Mouse (Mus musculus) thymus, adult 2 months (tissue): Measurements from ENCODE around the gene 4930522L14Rik. TPM values are rescaled to one million over a fixed set of nuclear protein-coding genes. Genes with fewer than 3 reads are reported as not detected.
"Not testable (repeated sequence)": the region's sequence is repeated elsewhere in the genome, so short reads cannot be mapped to it uniquely, and the experiment has no call there.

ENCODE experiments used
- DNase-seq: peaks from one replicate; pipeline ENCODE4 v3.0.0; 2021
- H3K27ac ChIP-seq: fragments of 200-500 bp; 2 replicates; pipeline ENCODE4 v1.5.1; 2012; ENCODE audit warnings: low read length, control low read depth; ENCODE audit not compliant: control insufficient read depth, insufficient read depth
- H3K27me3 ChIP-seq: fragments of 200-500 bp; 2 replicates; pipeline ENCODE4 v1.6.1; 2012; ENCODE audit warnings: mild to moderate bottlenecking, low read length, moderate library complexity, mixed read lengths; ENCODE audit not compliant: control insufficient read depth, insufficient read depth
- H3K36me3 ChIP-seq: fragments of 200-500 bp; 2 replicates; pipeline ENCODE4 v1.6.1; 2012; ENCODE audit warnings: mild to moderate bottlenecking, low read length, moderate library complexity; ENCODE audit not compliant: control insufficient read depth, insufficient read depth
- H3K4me1 ChIP-seq: fragments of 200-500 bp; replicated peaks from 2 replicates; pipeline ENCODE4 v1.6.1; 2012; ENCODE audit warnings: low read length; ENCODE audit not compliant: control insufficient read depth, insufficient read depth
- H3K4me3 ChIP-seq: fragments of 200-500 bp; 2 replicates; pipeline ENCODE4 v1.5.1; 2012; ENCODE audit warnings: mild to moderate bottlenecking, low read length, control low read depth, moderate library complexity; ENCODE audit not compliant: control insufficient read depth, insufficient read depth
- POLR2A ChIP-seq: fragments of 200-500 bp; IDR thresholded peaks from 2 replicates; pipeline ENCODE4 v1.6.1; 2012; ENCODE audit warnings: mild to moderate bottlenecking, low read length, control low read depth, moderate library complexity; ENCODE audit not compliant: control insufficient read depth, poor library complexity, insufficient read depth; ENCODE audit errors: extremely low read depth
- WGBS: fragments of 180-500 bp; shearing (Covaris S2); methylation state at CpG from one replicate; pipeline ENCODE4 v1.1.7; 2018; 5-methylcytosine and 5-hydroxymethylcytosine counted together
- polyA plus RNA-seq: library from polyadenylated mRNA; depleted of rRNA; stranded (reverse); fragments of >200 nt; gene quantifications from 2 replicates; pipeline ENCODE4 v1.2.3, GENCODE M21; 2012; rRNA removed

Gene 4930522L14Rik
- polyA plus RNA-seq, 1 experiment, result 3.4 TPM

DNA sequence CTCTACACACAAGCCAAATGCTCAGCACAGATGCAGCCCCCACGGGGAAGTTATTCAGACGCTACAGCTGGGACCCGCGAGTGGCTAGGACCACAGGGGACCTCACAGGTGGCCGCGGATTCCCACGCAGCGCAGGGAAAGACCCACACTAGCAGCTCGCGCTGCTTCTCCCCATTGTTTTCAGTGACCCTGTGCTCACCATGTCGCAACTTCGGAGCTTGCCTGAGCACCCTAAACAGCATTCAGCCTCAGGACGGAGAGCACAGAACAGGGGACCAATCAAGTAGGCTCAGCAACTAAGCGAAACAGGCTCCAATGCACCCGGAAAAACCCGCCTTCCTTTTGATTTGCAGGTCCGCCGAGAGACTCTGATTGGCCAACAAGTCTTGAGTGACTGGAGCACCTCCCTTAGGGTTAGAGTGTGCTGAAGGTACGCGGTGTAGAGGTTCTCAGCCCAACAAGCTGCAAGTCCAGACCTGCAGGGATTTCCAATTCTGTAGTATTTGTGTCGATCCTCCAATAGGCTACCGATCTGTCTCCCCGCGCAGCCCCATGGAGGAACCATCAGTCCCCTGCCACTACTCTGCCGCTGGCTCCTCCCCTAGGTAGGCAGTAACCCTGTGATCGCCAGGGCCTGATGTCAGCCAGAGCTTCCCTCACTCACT lies 61.0 kb downstream of the 4930522L14Rik start, which contains the start of gene 5430403G16Rik:
TSS of gene 5430403G16Rik (minus strand) at position 505 of the 665 bp plus-strand sequence.
- Histone ChIP-seq H3K27ac (peak within 1 kb of the TSS; percentile 30), H3K4me3 (peak within 1 kb of the TSS; percentile 51)
- under 1% methylated on average over 26 of the region's 26 CpGs for WGBS
- peak; percentile 50; the same call in 1 of the 2 replicates for TF ChIP-seq POLR2A
- peak; percentile 82 for DNase-seq
- not testable (repeated sequence) for H3K36me3 ChIP-seq, H3K27me3 ChIP-seq, H3K4me1 ChIP-seq

Other genes starting within 250 kb of the 4930522L14Rik start
- gene Crlf2, start 192.9 kb downstream of the 4930522L14Rik start, polyA plus RNA-seq, result 54.4 and 57.9 TPM in 2 replicates
- 0.18 and 0.24 TPM in 2 replicates for gene 5430403G16Rik, start 60.8 kb downstream of the 4930522L14Rik start, polyA plus RNA-seq
- 2.5 and 4.1 TPM in 2 replicates for gene Gm15446, start 171.5 kb upstream of the 4930522L14Rik start, polyA plus RNA-seq
- 5.0 and 6.4 TPM in 2 replicates for gene Zfp932, start 244.6 kb upstream of the 4930522L14Rik start, polyA plus RNA-seq